Comparison of ENCODE assay signal across 19 mouse cellular contexts in genomic region chr10:59816569-59816968, GRCm38 (mm10).
DNase-seq lines count a peak whose midpoint lies in the region; ATAC-seq lines count a peak whose summit lies in the region.
"Had no signal": no experiment of that assay in that cellular context is flagged by ENCODE, and none has a peak within 500 bp of the region (broad histone marks: within the 10 kb centered on the region; RNA-seq: fewer than 3 reads in every experiment).

No protein-coding gene starts in this region.

- H3K9ac ChIP-seq in embryonic facial prominence, embryonic 12.5 days, result no peak overlapping the region
- H3K9ac ChIP-seq: forebrain, embryonic 12.5 days; liver, embryonic 15.5 days had no signal

- no peak for DNase-seq in embryonic facial prominence, embryonic 10.5 days (ENCODE audit: low spot score)
- DNase-seq in left cerebral cortex, adult 18-20 months (ENCODE audit: low spot score in 2 of 2), result peak; percentile 31 to 53
- DNase-seq in left cerebral cortex, postnatal 10 days (ENCODE audit: extremely low spot score in 1 of 2, low spot score in 2 of 2), result no peak
- DNase-seq in cerebellum, adult 8-10 months, result peak; percentile 38
- DNase-seq in gonadal fat pad, adult 2 months (ENCODE audit: low read depth), result peak; percentile 67
- DNase-seq in urinary bladder, postnatal 25 days (ENCODE audit: low spot score), result no peak
- DNase-seq in adrenal gland, postnatal 36 days, result no peak
- DNase-seq: adrenal gland, adult 8-10 months; heart, adult 18-20 months; heart, postnatal 4 days; kidney, adult 18-20 months; kidney, postnatal 10 days; lung, postnatal 14 days; thymus, postnatal 25 days had no signal

- 75% methylated on average over 6 of the region's 6 CpGs for WGBS in embryonic facial prominence, embryonic 12.5 days
- 87% methylated on average over 6 of the region's 6 CpGs for WGBS in embryonic facial prominence, embryonic 10.5 days

- no peaks in the 10 kb centered on the region for H3K9me3 ChIP-seq in embryonic facial prominence, embryonic 12.5 days
- H3K9me3 ChIP-seq in embryonic facial prominence, embryonic 10.5 days, result no peaks in the 10 kb centered on the region
- H3K9me3 ChIP-seq: forebrain, embryonic 12.5 days; liver, embryonic 15.5 days; megakaryocyte, embryonic 14.5 days had no signal

- H3K4me3 ChIP-seq in embryonic facial prominence, embryonic 12.5 days, result no peak overlapping the region
- H3K4me3 ChIP-seq in embryonic facial prominence, embryonic 10.5 days, result no peak overlapping the region
- H3K4me3 ChIP-seq: forebrain, embryonic 12.5 days; liver, embryonic 15.5 days; megakaryocyte, embryonic 14.5 days had no signal

- intact Hi-C loops in left cerebral cortex, postnatal 10 days (cut with DNase I), result loop anchor here (5.0 kb wide), 1 partner anchor 324 kb away; no protein-coding TSS in a partner anchor

- peaks cover 12% of the 10 kb centered on the region for H3K4me1 ChIP-seq in embryonic facial prominence, embryonic 12.5 days
- peaks cover 14% of the 10 kb centered on the region for H3K4me1 ChIP-seq in embryonic facial prominence, embryonic 10.5 days

- ATAC-seq in embryonic facial prominence, embryonic 12.5 days (ENCODE audit: insufficient number of reproducible peaks, insufficient read depth, low FRiP score, low TSS enrichment), result no peak
- ATAC-seq: midbrain, embryonic 16.5 days had no signal

- H3K36me3 ChIP-seq in embryonic facial prominence, embryonic 12.5 days, result no peaks in the 10 kb centered on the region
- H3K36me3 ChIP-seq in embryonic facial prominence, embryonic 10.5 days (replicated peaks), result peaks cover 3% of the 10 kb centered on the region; the same call in 1 of the 2 replicates
- H3K36me3 ChIP-seq: forebrain, embryonic 12.5 days; liver, embryonic 15.5 days had no signal

- H3K4me2 ChIP-seq in embryonic facial prominence, embryonic 12.5 days (replicated peaks), result no peak overlapping the region
- H3K4me2 ChIP-seq: forebrain, embryonic 12.5 days; liver, embryonic 15.5 days had no signal

- H3K27me3 ChIP-seq in embryonic facial prominence, embryonic 12.5 days, result no peaks in the 10 kb centered on the region
- H3K27me3 ChIP-seq in embryonic facial prominence, embryonic 10.5 days (replicated peaks; ENCODE audit: low read depth, poor library complexity, severe bottlenecking), result no peaks in the 10 kb centered on the region
- H3K27me3 ChIP-seq: forebrain, embryonic 12.5 days; liver, embryonic 15.5 days; megakaryocyte, embryonic 14.5 days had no signal

- 0 out of 2 replicates have a peak overlapping the region, but pooled peaks have one; percentile 50 for H3K27ac ChIP-seq in embryonic facial prominence, embryonic 12.5 days
- no peak overlapping the region for H3K27ac ChIP-seq in embryonic facial prominence, embryonic 10.5 days (replicated peaks)
- H3K27ac ChIP-seq: forebrain, embryonic 12.5 days; liver, embryonic 15.5 days had no signal

Comparison
In these comparisons a context has a peak if more than half of its experiments do, and no peak if none do; other contexts are left out.
1. DNase-seq: peak in left cerebral cortex, adult 18-20 months (2 of 2), cerebellum, adult 8-10 months (single experiment) and gonadal fat pad, adult 2 months (single experiment); none in embryonic facial prominence, embryonic 10.5 days (single experiment), left cerebral cortex, postnatal 10 days (0 of 2), urinary bladder, postnatal 25 days (single experiment) and adrenal gland, postnatal 36 days (0 of 2).